Mouse (Mus musculus) hindlimb bud, embryonic 11.5 days (tissue): ENCODE data around the gene Vps13c.

Experiments
- DNase-seq: peaks from one replicate; pipeline ENCODE4 v3.0.0-alpha.2; 2012; ENCODE audit warnings: low read depth, low spot score; ENCODE audit errors: extremely low spot score

The Vps13c gene

DNA sequence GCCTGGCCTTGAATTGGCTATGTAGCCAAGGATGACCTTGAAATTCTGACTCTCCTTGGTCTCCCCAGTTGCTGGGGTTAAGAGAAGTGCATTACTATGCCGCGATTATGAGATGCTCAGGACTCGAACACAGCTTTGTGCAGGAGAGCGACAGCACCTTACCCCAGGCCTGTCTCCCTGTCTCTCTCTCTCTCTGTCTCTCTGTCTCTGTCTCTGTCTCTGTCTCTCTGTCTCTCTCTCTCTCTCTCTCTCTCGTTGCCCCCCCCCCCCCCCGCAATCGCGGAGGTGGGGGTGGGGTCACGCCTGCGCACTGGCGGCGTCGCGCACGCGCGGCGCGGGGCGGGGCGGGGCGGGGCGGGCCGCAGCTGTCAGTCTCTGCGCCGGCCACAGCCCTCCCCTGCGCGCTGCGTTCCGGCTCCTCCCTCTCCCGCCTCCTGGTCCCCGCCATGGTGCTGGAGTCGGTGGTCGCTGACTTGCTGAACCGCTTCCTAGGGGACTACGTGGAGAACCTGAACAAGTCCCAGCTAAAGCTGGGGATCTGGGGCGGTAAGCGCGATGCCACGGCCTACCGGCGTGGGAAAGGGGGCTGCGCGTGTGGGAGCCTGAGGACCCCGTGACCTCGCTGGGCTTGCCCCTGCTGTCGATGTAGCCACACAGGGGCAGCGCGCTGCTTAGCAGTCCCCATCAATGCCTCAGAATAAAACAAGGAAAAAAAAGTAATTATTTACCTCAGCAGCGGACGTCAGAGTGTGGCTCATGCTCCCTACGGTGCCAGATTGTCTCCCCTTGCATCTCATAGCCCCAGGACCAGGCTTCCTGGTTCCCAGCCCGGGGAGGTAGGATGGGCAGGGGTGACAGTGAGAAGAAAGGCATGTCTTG is at the start of gene Vps13c:
Vps13c (plus strand) TSS at position 416 of the 879 bp plus-strand sequence.
- DNase-seq: no peak

DNA sequence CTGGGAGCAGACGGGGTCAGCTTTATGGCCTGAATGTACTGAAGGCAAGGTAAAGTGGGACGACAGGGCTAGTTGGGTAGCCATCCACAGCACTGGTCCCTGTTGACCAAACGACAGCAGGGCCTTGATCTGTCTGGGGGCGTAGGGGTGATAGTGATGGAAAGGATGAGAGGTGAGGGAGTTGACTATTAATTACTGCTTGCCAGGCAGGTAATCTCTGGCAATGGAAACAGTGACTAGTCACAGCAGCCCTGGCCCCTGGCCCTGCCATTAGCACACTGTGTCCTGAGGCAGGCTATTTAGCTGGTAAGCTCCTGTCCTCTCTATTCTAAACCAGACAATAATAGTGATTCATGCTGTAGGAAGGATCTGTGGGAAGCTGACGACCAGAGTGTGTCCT is 47.8 kb upstream of the Vps13c start:
- no peak for DNase-seq

DNA sequence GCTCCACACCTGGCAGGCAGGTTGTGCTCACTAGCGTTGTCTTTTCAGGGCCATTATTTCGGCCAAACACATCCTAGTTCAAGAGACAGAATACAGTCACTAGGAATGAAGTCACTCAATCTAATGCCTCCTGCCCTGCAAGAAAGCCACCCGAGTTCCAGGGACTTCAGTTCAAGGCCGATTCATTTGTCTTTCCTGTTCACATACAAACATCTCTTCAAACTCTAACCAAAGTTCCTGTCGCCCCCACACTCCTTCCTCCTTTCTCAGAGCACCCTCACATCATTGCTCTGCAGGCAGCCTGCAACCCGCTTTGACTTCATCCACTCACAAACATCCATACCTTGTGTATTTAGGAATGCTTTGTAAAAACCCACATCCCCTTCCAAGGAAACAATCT is 46.7 kb upstream of the Vps13c start:
- DNase-seq: no peak

DNA sequence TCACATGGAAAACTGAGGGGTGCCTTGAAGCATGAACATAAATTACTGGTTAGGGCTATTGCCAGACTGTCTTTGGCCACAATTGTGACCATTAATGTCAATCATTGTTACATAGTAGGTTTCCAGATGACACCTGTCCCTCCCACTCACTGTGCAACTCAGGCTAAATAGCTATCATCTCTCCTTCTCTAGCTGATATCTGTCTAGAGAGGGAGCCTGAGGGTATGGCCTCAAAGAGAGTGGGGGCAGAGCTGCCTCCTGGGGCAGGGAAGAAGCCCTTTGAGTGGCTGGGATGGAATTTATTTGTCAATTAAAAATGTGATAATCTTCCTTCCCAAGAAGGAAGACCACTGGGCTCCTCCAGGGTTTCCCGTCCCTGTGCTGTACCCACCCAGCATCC is 46.0 kb upstream of the Vps13c start:
- DNase-seq: no peak

DNA sequence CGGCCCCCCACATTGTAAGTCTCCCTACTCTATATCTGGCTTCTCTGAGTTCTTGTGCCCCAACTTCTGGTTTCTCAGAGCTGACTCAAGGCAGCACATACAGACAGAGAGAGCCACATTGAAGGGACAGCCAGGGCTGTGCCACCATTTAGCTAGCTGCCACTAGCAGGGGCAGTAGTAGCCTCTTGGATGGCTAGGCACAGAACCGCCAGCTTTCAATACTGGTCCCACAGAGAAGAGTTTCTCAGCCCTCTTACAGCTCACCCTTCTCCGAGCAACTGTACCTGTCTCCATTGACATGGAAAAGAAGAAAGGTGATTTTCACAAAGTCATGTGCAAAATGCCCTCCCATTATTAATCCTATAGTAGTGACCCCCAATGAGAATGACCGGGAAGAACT is 45.5 kb upstream of the Vps13c start:
- DNase-seq: no peak

DNA sequence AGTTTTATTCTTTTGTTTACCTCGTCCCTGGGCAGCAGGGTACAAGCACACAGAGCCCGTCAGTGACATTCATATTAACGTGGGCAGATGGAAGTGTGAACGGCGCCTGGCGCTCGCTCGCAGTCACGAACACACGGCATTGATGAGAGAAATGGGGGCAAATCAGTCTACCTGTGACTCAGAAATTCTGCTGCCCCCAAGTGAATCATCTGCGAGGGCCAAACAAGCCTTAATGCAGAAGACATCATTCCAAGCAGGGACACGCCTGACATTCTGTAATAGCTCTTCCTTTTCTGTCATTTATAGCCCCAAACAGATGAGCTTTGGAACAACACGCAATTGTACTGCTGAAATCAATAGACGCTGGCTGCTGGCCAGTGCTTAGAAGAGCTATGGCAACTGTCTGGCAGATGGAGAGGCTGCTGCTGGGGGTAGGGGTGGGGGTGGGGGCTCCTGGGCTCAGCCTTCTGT is 45.0 kb upstream of the Vps13c start:
- no peak for DNase-seq

DNA sequence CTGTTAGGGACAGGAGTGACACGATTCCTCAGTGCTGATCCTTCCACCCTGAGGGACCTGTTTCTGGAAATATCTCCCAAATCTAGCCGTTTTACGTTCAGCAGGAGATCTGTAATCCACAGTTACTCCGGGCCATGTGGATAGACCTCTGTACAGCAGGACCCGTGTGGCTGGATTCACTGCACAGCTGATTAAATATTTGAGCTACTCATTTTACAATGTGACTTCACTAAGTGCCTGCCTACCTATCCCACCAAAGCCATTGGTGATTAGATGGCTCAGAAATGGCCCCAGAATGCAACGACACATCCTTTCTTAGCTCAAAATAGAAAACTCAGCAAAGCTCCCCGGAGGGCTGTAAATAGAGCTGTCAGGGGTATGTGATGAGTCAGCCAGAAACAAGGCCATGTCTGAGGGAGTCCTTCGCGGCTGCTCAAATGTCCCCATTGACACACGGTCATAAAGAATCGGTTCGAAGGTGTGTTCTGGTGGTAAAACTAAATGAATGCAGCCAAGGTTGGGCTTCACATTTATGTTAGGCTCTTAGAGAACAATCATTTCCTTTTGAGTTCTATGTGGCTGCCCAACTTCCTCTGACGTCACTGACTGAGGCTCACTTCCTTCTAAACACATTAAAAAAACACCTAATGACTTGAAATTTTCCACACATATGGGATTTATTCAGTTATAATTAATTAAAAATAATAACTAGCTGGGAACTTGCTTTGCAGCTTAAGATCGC is 40.9 kb upstream of the Vps13c start:
- DNase-seq: no peak

DNA sequence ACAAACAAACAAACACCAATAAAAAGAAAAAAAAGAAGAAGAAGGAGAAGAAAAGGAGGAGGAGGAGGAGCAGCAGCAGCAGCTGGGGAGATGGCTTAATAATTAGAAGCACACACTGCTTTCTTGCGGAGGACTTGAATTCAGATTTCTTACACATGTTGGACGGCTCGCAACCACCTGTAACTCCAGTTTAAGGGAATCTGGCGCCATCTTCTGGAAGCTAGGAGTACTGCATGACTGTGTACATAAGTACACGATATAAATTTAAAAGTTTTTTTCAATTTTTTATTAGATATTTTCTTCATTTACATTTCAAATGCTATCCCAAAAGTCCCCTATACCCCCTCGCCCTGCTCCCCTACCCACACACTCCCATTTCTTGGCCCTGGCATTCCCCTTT is 38.0 kb upstream of the Vps13c start:
- DNase-seq: no peak

DNA sequence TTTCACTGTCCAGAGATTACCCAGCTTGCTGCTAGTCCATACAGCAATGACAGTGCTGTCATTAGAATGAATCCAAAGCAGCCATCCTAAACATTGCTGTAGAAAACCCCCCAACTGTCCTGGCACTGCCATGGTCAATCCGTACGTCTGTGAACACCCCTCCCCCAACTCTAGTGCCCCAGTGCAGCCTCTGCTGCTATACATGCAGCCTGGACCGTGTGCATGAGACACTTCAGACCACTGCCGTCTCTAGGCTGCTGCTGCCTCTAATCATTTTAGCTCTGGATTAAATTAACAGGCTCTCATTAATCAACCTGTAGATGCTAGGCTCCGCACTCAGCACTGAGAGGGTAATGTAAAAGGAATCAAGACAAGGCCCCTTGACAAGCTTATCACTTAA is 33.2 kb upstream of the Vps13c start:
- no peak for DNase-seq

DNA sequence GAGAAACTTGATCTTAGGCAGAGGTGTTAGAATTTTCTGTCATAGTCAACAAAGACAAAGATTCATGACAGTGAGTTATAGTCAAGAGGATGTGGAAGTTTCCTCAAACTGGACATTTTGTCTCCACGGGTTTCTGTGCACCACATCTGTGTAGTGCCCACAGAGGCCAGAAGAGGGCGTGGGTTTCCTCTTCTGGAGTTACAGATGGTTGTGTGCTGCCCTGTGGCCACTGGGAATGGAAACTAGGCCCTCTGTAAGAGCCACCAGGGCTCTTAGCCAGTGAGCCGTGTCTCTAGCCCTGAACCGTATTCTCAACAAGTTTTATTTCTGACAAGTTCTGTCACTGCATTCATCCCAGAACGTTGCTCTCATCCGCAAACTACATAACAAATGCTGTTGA is 29.7 kb upstream of the Vps13c start:
- DNase-seq: no peak

DNA sequence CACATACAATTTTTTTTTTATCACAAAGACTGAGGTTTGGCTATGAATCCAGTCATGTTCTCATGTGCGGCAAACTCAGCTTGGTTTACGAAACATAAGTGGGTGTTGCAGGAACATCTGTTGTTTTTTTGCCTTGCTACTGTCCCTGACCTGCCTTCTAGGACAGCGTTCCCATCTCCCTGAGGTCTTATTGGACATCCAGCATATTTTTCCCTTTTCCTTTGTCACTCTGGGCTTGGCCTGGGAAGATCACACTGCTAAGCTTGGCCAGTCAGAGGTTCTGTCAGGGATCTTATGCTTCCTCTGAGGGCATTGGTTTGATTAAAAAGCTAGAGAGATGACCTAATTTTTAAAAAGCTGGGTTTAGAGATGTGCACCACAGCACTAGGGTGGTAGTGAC is 29.1 kb upstream of the Vps13c start:
- no peak for DNase-seq

DNA sequence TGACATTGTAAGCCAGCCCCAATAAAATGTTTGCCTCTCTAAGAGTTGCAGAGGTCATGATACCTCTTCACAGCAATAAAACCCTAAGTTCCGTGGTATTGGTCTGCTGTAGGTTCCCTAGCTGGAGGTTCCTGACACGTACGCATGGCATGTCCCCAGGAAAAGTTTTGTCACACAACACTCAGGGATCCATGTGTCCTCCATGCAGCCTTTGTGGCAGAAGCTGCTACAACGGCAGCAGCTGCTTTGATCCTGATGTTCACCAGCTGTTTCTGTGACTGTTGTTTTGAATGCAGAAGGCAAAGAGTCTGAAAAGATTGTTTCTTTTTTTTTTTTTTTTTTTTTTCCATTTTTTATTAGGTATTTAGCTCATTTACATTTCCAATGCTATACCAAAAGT is 27.0 kb upstream of the Vps13c start:
- no peak for DNase-seq

DNA sequence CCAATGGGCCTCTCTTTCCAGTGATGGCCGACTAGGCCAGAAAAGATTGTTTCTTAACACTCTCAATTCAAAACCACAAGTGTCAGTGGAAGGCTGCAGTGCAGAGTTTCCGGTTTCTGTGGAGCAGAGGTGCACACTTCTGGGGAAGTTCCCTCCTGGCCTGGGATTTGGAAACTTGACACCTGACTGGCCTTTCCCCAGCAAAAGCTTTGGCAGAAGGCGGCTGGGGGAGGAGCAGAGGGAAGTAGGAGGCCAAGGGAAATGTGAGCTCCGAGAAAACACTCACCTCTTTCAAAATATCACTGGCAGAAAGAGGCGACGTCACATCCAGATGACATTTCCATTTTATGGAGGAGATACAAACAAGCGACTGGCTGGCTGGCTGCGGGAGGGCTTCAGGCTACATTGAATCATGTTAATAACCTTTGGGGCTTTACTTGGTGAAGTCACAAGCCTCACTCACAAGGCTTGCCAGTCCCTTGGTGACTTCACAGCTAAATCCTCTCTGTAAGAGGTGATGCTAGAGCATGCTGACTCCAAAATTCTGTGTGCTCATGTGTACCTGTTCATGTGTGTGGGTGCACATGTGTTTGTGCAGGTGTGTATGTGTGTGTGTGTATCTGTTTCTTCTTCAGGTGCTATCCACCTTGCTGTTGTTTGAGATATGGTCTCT is 26.4 kb upstream of the Vps13c start:
- no peak for DNase-seq

DNA sequence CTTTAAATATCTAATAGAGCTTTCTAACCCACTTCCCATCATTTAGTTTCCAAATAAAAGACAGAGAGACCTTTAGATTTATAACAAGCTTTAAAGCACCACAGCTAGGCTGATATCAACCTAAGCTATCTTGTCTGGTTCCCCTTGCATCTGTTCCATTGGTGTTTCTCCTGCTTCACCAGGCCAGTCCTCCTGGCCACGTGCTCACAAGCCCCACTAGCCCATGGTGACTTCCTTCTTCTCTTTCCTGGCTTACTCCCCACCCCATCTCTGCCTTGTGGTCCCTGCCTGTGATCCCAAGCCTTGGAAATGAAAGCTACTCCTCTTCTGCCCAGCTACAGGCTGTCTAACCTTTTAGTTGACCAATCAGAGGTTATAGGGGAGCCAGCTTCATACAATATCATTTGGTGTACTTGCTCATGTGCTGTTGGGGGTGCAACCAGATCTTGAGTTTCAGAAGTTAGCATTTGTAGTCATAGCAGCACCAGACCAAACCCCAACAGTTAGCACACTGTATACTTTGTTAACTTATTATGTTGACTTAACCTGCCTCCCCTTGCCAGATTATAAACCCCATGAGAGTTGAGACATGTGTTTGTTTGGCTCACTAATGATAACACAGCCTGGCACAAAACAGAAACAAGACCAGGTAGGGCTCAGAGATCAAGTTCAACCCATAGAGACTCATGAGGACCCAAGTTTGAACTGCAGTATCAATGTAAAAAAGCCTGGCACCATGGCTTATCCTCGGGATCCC is 23.8 kb upstream of the Vps13c start:
- DNase-seq: no peak

DNA sequence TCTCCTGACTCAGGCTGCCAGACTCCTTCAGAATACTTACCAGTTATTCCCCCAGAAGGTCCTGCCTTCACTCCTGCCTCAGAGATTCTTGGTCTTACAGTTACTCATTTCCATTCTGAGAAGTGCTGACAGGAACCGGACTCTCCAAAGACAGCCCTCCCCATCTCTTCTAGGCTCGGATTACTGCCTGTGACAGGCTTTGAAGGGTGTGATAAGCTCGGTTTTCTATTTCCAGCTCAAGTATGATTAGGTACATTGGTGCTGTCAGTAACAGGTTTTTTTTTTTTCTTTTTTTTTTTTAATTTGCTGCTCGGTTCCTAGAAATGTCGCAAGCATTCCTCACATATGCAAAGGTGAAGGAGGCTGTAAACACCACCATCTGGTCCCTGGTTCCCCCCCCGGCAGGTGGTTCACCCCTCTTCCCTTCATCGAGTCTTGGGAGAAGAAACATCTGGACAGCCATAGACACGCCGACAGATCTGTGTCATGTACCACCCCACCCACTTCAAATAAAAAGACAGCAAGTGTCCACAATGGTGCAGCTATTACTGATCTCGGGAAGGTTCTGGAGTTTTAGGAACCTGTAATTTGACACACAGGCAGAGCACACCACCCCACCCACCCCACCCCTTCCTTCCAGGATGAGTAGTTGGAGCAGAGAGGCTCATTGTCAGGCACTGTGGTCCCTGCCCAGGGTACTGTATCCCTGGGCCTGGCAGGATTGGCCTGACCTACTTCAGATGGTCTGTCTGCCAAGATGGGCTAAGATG is 22.1 kb upstream of the Vps13c start:
- no peak for DNase-seq

DNA sequence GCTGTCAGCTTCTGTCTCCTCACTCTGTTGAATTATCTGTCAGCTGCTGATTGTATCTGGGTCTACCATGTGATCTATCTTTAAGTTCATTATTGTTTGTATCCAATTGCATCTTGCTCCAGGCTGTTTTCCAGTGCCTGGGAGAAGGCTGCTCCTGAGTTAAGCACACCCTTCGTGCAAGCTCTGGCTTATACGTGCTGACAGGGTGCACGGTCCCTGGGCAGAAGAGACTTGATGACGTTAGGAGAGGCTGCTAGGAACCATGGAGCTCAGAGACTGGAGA is 21.6 kb upstream of the Vps13c start:
- DNase-seq: no peak

DNA sequence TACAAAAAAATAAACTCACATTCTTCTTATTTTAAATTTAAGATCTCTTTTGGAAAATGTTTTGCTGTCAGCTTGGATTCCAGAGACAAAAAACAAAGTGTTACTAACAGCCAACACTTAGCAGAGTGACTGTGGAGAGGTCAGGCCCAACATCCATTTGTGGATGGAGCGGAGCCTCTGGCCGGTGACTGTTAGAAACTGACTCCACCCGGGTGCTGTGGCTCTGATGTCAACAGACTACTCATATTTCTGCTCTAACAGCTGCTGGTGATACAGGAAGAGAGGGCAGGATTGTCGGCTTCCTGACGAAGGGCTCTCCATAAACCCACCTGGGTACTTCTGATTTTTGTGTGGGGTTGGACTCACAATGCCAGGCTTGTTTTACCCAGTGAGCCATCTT is 17.1 kb upstream of the Vps13c start:
- no peak for DNase-seq

DNA sequence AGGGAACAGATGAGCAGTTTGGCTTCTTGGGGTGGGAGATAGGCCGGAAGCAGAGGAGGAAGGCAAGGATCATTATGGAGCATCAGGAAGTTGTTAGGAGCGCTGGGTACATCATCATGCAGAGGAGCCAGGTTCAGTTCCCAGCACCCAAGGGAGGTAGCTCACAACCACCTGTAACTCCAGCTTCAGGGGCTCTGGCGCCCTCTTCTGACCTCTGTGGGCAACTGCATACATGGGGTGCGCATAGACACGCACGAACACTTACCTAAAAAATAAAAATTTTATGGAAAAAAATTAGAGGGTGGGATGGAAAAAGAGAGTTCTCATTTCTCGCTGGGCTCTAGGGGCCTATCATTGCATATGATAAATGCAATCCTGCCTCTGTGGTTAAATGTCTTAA is 14.7 kb upstream of the Vps13c start:
- DNase-seq: no peak

DNA sequence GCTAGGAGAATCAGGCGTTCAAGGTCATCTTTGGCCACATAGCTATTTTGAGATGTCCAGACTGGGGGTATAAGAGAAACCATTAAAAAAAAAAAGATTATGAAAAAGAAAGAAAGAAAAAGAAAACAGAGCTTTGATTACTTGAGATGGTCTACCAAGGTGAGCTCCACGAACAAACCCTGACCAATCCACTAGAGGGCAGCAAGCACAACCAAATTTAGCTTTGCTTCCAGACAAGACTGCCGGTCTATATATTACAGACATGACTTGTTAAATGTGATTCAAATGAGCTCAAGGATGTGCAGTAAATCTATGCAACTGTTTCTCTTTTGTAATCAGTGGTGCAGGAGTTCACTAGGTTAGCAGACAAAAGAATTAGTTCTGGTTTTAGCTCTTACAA is 12.0 kb upstream of the Vps13c start:
- DNase-seq: no peak
